Mouse (Mus musculus): ENCODE data around the gene Top2a.

DNA sequence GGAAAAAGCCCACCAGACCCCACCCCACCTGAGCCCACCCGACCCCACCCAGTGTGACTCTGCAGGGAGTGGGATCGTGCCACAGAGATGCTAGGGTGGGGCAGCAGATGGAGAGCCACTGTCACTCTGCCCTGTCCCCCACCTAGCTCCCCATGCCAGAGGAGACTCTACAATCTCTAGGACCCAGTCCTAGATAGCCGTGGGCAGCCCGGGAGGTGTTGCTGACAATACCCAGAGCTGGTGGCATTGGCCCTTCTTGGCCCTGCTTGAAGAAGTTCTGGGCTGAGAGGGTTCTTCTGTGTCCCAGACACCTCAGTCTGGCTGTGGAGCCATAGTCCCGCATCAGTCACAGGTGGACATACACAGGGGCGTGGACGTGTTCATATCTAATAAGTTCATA lies 38.4 kb downstream of the Top2a start:
- TF ChIP-seq POLR2A (IDR thresholded peaks at IDR 0.05; ENCODE audit: insufficient read depth, low read length) (no peak), CTCF (IDR thresholded peaks at IDR 0.05; ENCODE audit: low read depth, low read length) (no peak), EP300 (IDR thresholded peaks at IDR 0.05; ENCODE audit: insufficient read depth, low read depth, low read length) (no peak)

Measured in ES-Bruce4 (cell line).